Comparison of ENCODE assay signal across 8 mouse cellular contexts in the genomic region with DNA sequence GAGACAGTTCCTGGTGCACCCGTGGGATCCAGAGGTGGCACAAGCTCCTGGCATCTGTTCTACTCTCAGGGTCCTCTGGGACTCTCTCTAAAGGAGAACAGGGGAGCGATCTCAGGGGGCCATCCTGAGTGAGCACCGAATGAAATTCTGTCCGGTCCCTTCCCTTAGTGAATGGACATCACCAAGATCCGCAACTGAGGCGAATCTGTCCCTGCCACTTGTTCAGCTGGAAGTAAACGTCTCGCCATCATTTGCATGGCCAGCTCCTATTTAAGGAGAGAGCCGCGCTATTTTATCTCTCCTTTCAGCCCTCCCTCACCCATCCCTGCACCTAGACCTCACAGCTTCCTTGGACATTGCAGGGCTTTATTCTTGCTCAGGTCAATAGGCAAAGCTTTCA. TPM values are rescaled to one million over a fixed set of nuclear protein-coding genes. Genes with fewer than 3 reads are reported as not detected.
DNase-seq lines count a peak whose midpoint lies in the region; ATAC-seq and TF ChIP-seq lines count a peak whose summit lies in the region.

No protein-coding gene starts in this region.

- WGBS in lung, embryonic 16.5 days, result 9% methylated on average over 10 of the region's 10 CpGs
- WGBS in lung, postnatal 0 days, result 16% methylated on average over 10 of the region's 10 CpGs
- WGBS in intestine, embryonic 16.5 days, result 10% methylated on average over 10 of the region's 10 CpGs
- WGBS in stomach, embryonic 15.5 days, result 12% methylated on average over 10 of the region's 10 CpGs

- no peak overlapping the region for H3K9ac ChIP-seq in lung, embryonic 16.5 days (ENCODE audit: low read length)
- no peak overlapping the region for H3K9ac ChIP-seq in lung, postnatal 0 days (replicated peaks; ENCODE audit: low read depth)
- no peak overlapping the region for H3K9ac ChIP-seq in intestine, embryonic 16.5 days (ENCODE audit: low read depth, low read length)
- no peak overlapping the region for H3K9ac ChIP-seq in stomach, embryonic 15.5 days

- peaks cover 7% of the 10 kb centered on the region for H3K4me1 ChIP-seq in lung, embryonic 16.5 days (replicated peaks; ENCODE audit: control insufficient read depth, insufficient read depth, low read length)
- H3K4me1 ChIP-seq in lung, postnatal 0 days (ENCODE audit: insufficient read depth, low read depth, low read length), result peaks cover 4% of the 10 kb centered on the region; the same call in 1 of the 2 replicates
- H3K4me1 ChIP-seq in intestine, embryonic 16.5 days (ENCODE audit: control insufficient read depth, insufficient read depth, low read length), result peaks cover 13% of the 10 kb centered on the region
- peaks cover 9% of the 10 kb centered on the region; the same call in 1 of the 2 replicates for H3K4me1 ChIP-seq in stomach, embryonic 15.5 days

- ATAC-seq in cerebellum, adult (ENCODE audit: insufficient number of reproducible peaks, low FRiP score, low TSS enrichment), result no peak
- ATAC-seq in lung, embryonic 16.5 days (ENCODE audit: low read depth), result no peak
- ATAC-seq in lung, postnatal 0 days, result no peak
- ATAC-seq in intestine, embryonic 16.5 days, result no peak
- ATAC-seq in stomach, embryonic 15.5 days (ENCODE audit: insufficient read depth, low FRiP score, low read depth), result no peak

- H3K36me3 ChIP-seq in lung, embryonic 16.5 days (ENCODE audit: control insufficient read depth, insufficient read depth, low read length), result no peaks in the 10 kb centered on the region
- no peaks in the 10 kb centered on the region for H3K36me3 ChIP-seq in lung, postnatal 0 days (ENCODE audit: insufficient read depth, low read length)
- H3K36me3 ChIP-seq in intestine, embryonic 16.5 days (ENCODE audit: control insufficient read depth, insufficient read depth, low read length), result no peaks in the 10 kb centered on the region
- H3K36me3 ChIP-seq in stomach, embryonic 15.5 days, result no peaks in the 10 kb centered on the region

- H3K9me3 ChIP-seq in lung, embryonic 16.5 days (ENCODE audit: control insufficient read depth, low read length), result no peaks in the 10 kb centered on the region
- H3K9me3 ChIP-seq in lung, postnatal 0 days (ENCODE audit: low read length), result no peaks in the 10 kb centered on the region
- H3K9me3 ChIP-seq in intestine, embryonic 16.5 days (ENCODE audit: control insufficient read depth, low read length), result no peaks in the 10 kb centered on the region
- no peaks in the 10 kb centered on the region for H3K9me3 ChIP-seq in stomach, embryonic 15.5 days

- TF ChIP-seq EP300 in lung, postnatal 0 days (IDR thresholded peaks at IDR 0.05), result no peak

- no peak overlapping the region for H3K27ac ChIP-seq in lung, embryonic 16.5 days (ENCODE audit: low read length)
- no peak overlapping the region for H3K27ac ChIP-seq in lung, postnatal 0 days (ENCODE audit: low read length)
- H3K27ac ChIP-seq in intestine, embryonic 16.5 days (ENCODE audit: low read length), result no peak overlapping the region
- no peak overlapping the region for H3K27ac ChIP-seq in stomach, embryonic 15.5 days

- H3K4me3 ChIP-seq in lung, embryonic 16.5 days (ENCODE audit: low read length), result peak overlapping the region; percentile 64; the same call in 1 of the 2 replicates
- H3K4me3 ChIP-seq in lung, postnatal 0 days (ENCODE audit: low read depth, low read length), result no peak overlapping the region
- H3K4me3 ChIP-seq in intestine, embryonic 16.5 days (ENCODE audit: low read length), result no peak overlapping the region; the same call in 1 of the 2 replicates
- H3K4me3 ChIP-seq in stomach, embryonic 15.5 days (replicated peaks), result peak overlapping the region; percentile 52

- peak overlapping the region; percentile 87 for H3K4me2 ChIP-seq in lung, embryonic 16.5 days (ENCODE audit: low read depth, low read length)
- H3K4me2 ChIP-seq in lung, postnatal 0 days (replicated peaks; ENCODE audit: low read depth, low read length), result no peak overlapping the region
- H3K4me2 ChIP-seq in intestine, embryonic 16.5 days (ENCODE audit: low read depth, low read length), result peak overlapping the region; percentile 96
- H3K4me2 ChIP-seq in stomach, embryonic 15.5 days, result peak overlapping the region; percentile 96

- DNase-seq in cerebellum, postnatal 14 days, result peak; percentile 48 to 62
- no peak for DNase-seq in lung, postnatal 0 days (ENCODE audit: low spot score)
- DNase-seq in testis, postnatal 10 days (ENCODE audit: low spot score), result no peak
- no peak for DNase-seq in right cerebral cortex, adult 2 months (ENCODE audit: low spot score in 2 of 2)

- TF ChIP-seq CTCF in lung, postnatal 0 days (IDR thresholded peaks at IDR 0.05), result no peak

- peaks cover 59% of the 10 kb centered on the region for H3K27me3 ChIP-seq in lung, embryonic 16.5 days (ENCODE audit: control insufficient read depth, insufficient read depth, low read depth, low read length)
- peaks cover 49% of the 10 kb centered on the region for H3K27me3 ChIP-seq in lung, postnatal 0 days (replicated peaks; ENCODE audit: insufficient read depth, low read length)
- H3K27me3 ChIP-seq in intestine, embryonic 16.5 days (replicated peaks; ENCODE audit: control insufficient read depth, insufficient read depth, low read length), result peaks cover 49% of the 10 kb centered on the region
- peaks cover 69% of the 10 kb centered on the region for H3K27me3 ChIP-seq in stomach, embryonic 15.5 days (replicated peaks)

RNA-seq across cellular contexts. Expression of gene Adcy1, which starts 0.7 kb away (rescaled TPM):
- 0.54 and 0.65 TPM in 2 replicates for polyA plus RNA-seq in lung, embryonic 16.5 days (2015; fragmentation: Nextera tagmentation; extraction: Ambion mirVana)
- 0.24 and 0.31 TPM in 2 replicates for polyA plus RNA-seq in lung, postnatal 0 days (2015; fragmentation: Nextera tagmentation; extraction: Ambion mirVana)
- polyA plus RNA-seq in intestine, embryonic 16.5 days (2015; fragmentation: Nextera tagmentation; extraction: Ambion mirVana), result 0.68 and 0.72 TPM in 2 replicates
- polyA plus RNA-seq in stomach, embryonic 15.5 days (2015; fragmentation: Nextera tagmentation; extraction: Ambion mirVana), result 1.8 TPM in 2 replicates

Comparison
In these comparisons a context has a peak if more than half of its experiments do, and no peak if none do; other contexts are left out.
1. H3K4me3 ChIP-seq: peak in lung, embryonic 16.5 days (single experiment) and stomach, embryonic 15.5 days (single experiment); none in lung, postnatal 0 days (single experiment) and intestine, embryonic 16.5 days (single experiment).
2. DNase-seq: peak in cerebellum, postnatal 14 days (2 of 2); none in lung, postnatal 0 days (single experiment), testis, postnatal 10 days (single experiment) and right cerebral cortex, adult 2 months (0 of 2).